In the genomic region with DNA sequence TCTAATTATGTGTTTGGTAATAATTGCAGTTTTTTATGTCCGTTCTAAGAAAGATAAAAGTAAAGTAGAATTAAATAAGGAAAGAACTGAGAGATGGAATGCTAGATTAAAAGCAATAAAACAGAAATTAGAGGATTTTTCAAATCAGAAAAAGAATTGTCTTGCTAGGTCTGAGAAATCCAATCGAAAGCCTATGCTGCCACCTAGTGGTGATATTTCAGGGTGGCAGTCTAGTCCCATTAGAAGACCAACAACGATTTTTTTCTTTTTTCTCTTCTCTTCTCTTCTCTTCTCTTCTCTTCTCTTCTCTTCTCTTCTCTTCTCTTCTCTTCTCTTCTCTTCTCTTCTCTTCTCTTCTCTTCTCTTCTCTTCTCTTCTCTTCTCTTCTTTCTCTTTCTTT, we compare ENCODE assay signal across 8 mouse cellular contexts. TPM values are rescaled to one million over a fixed set of nuclear protein-coding genes. Genes with fewer than 3 reads are reported as not detected.
DNase-seq lines count a peak whose midpoint lies in the region; ATAC-seq and TF ChIP-seq lines count a peak whose summit lies in the region.
"Not testable (repeated sequence)": the region's sequence is repeated elsewhere in the genome, so short reads cannot be mapped to it uniquely, and the experiment has no call there.
"Had no signal": no experiment of that assay in that cellular context is flagged by ENCODE, and none has a peak within 500 bp of the region (broad histone marks: within the 10 kb centered on the region; RNA-seq: fewer than 3 reads in every experiment).

No protein-coding gene starts in this region.

- TF ChIP-seq CTCF in hindbrain, postnatal 0 days (IDR thresholded peaks at IDR 0.05; ENCODE audit: low read depth) = peak; percentile 77

- H3K9ac ChIP-seq in hindbrain, postnatal 0 days (replicated peaks; ENCODE audit: low read length) = not testable (repeated sequence)

- 4% methylated on average over 3 of the region's 3 CpGs for WGBS in hindbrain, postnatal 0 days

- H3K27ac ChIP-seq in hindbrain, postnatal 0 days = not testable (repeated sequence)

- not testable (repeated sequence) for H3K4me2 ChIP-seq in hindbrain, postnatal 0 days (ENCODE audit: low read depth, low read length)

- ATAC-seq in frontal cortex, adult (ENCODE audit: low TSS enrichment) = peak; percentile 82
- peak; percentile 58; the same call in 1 of the 2 replicates for ATAC-seq in hindbrain, postnatal 0 days

- not testable (repeated sequence) for H3K36me3 ChIP-seq in hindbrain, postnatal 0 days (ENCODE audit: insufficient read depth, low read length)

- H3K9me3 ChIP-seq in hindbrain, postnatal 0 days (ENCODE audit: low read length) = not testable (repeated sequence)

- not testable (repeated sequence) for H3K4me1 ChIP-seq in hindbrain, postnatal 0 days (ENCODE audit: insufficient read depth, low read length)

- not testable (repeated sequence) for H3K4me3 ChIP-seq in hindbrain, postnatal 0 days (ENCODE audit: low read length)

- peak; percentile 77 for DNase-seq in T-cell, adult 2 months (ENCODE audit: low spot score)
- DNase-seq in cerebellum, adult 9-10 months = peak; percentile 90
- peak; percentile 90 for DNase-seq in hindbrain, postnatal 0 days (ENCODE audit: low spot score)
- peak; percentile 67 for DNase-seq in left cerebral cortex, adult 11 months (ENCODE audit: low spot score)
- DNase-seq in mesoderm, embryonic 11.5 days (ENCODE audit: low read depth, low spot score) = peak; percentile 82
- peak; percentile 45 for DNase-seq in spleen, adult 12 weeks (ENCODE audit: low spot score)

- not testable (repeated sequence) for H3K27me3 ChIP-seq in hindbrain, postnatal 0 days (ENCODE audit: insufficient read depth, low read length)

RNA-seq across cellular contexts. Expression of gene Gabrr1, which starts 13.2 kb away (rescaled TPM):
- 0.21 TPM in 1 of 2 replicates, not detected in the other for total RNA-seq in hindbrain, postnatal 0 days (2014; rRNA removed)
- 0.37 and 0.61 TPM in 2 replicates for polyA plus RNA-seq in hindbrain, postnatal 0 days (2015; fragmentation: Nextera tagmentation; extraction: Ambion mirVana)
- polyA plus RNA-seq: heart, embryonic 11.5 days had no signal

RNA-seq across cellular contexts. Expression of gene Gabrr2, which starts 56.3 kb away (rescaled TPM):
- total RNA-seq in hindbrain, postnatal 0 days (2014; rRNA removed) = 0.37 and 5.0 TPM in 2 replicates
- 0.18 and 0.25 TPM in 2 replicates for polyA plus RNA-seq in hindbrain, postnatal 0 days (2015; fragmentation: Nextera tagmentation; extraction: Ambion mirVana)
